Mouse (Mus musculus): ENCODE measurements around the gene Gcnt1.

DNA sequence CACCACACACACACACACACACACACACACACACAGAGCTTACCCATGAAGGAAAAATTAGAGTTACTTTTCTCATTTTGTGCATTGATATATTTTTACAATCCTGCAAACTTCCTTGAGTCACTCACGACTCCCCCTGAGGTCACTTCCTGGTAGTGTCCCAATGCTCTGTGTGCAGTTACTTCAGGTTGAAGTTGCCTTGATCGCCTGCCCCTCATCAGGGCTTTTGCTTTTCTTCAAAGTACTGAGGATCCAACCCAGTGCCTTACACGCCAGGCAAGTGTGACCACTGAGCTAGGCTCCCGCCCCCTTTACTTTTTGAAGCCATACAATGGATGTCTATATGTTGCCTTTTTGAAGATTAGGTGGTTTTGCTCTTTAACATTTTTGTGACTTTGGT lies 27.3 kb upstream of the Gcnt1 start:
- TF ChIP-seq TCF12 (IDR thresholded peaks at IDR 0.05; ENCODE audit: low read depth, low read length), result no peak
- no peak for TF ChIP-seq CHD2 (IDR thresholded peaks at IDR 0.05; ENCODE audit: low read length)
- TF ChIP-seq SMC3 (IDR thresholded peaks at IDR 0.05; ENCODE audit: low read depth, low read length), result no peak
